24 mouse cellular contexts compared by ENCODE assay signal in the genomic region with DNA sequence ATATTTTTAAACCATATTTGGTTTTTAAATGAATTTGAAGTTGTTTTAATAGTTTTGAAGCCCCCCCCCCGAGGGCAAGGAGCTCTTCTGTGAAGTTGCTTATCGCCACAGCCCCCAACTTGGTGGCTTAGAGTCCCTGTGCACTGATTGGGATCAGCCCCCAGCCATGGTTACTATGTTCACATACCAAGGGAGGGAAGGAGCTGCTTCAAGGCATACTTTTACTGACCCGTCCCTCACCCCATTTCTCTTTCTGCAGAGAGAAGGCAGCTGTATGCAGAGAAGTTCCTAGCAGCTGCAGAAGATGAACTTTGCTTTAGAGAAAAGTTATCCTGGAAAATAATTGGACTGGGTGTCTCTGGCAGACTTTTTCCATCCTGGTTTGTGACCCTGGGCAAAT.
DNase-seq lines count a peak whose midpoint lies in the region; ATAC-seq and TF ChIP-seq lines count a peak whose summit lies in the region.
"Had no signal": no experiment of that assay in that cellular context is flagged by ENCODE, and none has a peak within 500 bp of the region (broad histone marks: within the 10 kb centered on the region; RNA-seq: fewer than 3 reads in every experiment).

No protein-coding gene starts in this region.

- H3K9me3 ChIP-seq in kidney, embryonic 14.5 days (ENCODE audit: control insufficient read depth, low read length), result no peaks in the 10 kb centered on the region
- no peaks in the 10 kb centered on the region for H3K9me3 ChIP-seq in stomach, embryonic 16.5 days (replicated peaks; ENCODE audit: control insufficient read depth, low read length)
- H3K9me3 ChIP-seq in stomach, postnatal 0 days (ENCODE audit: control insufficient read depth, low read length), result no peaks in the 10 kb centered on the region
- H3K9me3 ChIP-seq: embryonic facial prominence, embryonic 15.5 days; hindbrain, embryonic 15.5 days; limb, embryonic 12.5 days; megakaryocyte, embryonic 14.5 days; neural tube, embryonic 12.5 days had no signal

- peak; percentile 2 for DNase-seq in embryo, embryonic 11 days
- DNase-seq in embryo, embryonic 10.5 days (ENCODE audit: low spot score), result no peak
- DNase-seq in kidney, adult 8-10 months, result no peak
- DNase-seq in stomach, postnatal 0 days (ENCODE audit: low spot score), result no peak
- no peak for DNase-seq in urinary bladder, adult 18-20 months (ENCODE audit: low spot score in 2 of 2)
- DNase-seq: adrenal gland, postnatal 10 days; cerebellum, adult 18-20 months; cerebellum, postnatal 14 days; layer of hippocampus, postnatal 36 days; liver, postnatal 0 days; midbrain, embryonic 14.5 days; right cerebral cortex, postnatal 14 days had no signal

- H3K4me3 ChIP-seq in kidney, embryonic 14.5 days (ENCODE audit: low read length), result no peak overlapping the region
- no peak overlapping the region for H3K4me3 ChIP-seq in stomach, embryonic 16.5 days (replicated peaks; ENCODE audit: low read length)
- H3K4me3 ChIP-seq in stomach, postnatal 0 days (ENCODE audit: low read depth, low read length), result no peak overlapping the region
- H3K4me3 ChIP-seq: embryonic facial prominence, embryonic 15.5 days; hindbrain, embryonic 15.5 days; limb, embryonic 12.5 days; megakaryocyte, embryonic 14.5 days; neural tube, embryonic 12.5 days had no signal

- ATAC-seq in kidney, embryonic 14.5 days (ENCODE audit: low FRiP score, low TSS enrichment), result peak; percentile 75
- peak; percentile 64; the same call in 1 of the 2 replicates for ATAC-seq in stomach, embryonic 16.5 days (ENCODE audit: insufficient read depth, low FRiP score)
- ATAC-seq in stomach, postnatal 0 days (ENCODE audit: low FRiP score, low TSS enrichment), result no peak
- ATAC-seq: activated CD4-positive, CD25-positive, alpha-beta regulatory T cell, adult 4 months; forebrain, embryonic 14.5 days; intestine, embryonic 16.5 days; liver, postnatal 0 days had no signal

- no peak overlapping the region for H3K9ac ChIP-seq in kidney, embryonic 14.5 days (ENCODE audit: low read depth, low read length)
- H3K9ac ChIP-seq in stomach, embryonic 16.5 days (ENCODE audit: low read length), result no peak overlapping the region
- no peak overlapping the region for H3K9ac ChIP-seq in stomach, postnatal 0 days (ENCODE audit: low read length)
- H3K9ac ChIP-seq: embryonic facial prominence, embryonic 15.5 days; hindbrain, embryonic 15.5 days; limb, embryonic 12.5 days; liver, postnatal 0 days; neural tube, embryonic 12.5 days had no signal

- no peak for TF ChIP-seq EP300 in stomach, postnatal 0 days (optimal IDR thresholded peaks at IDR 0.05)

- 0 out of 2 replicates have a peak, but pooled peaks cover 2% of the 10 kb centered on the region for H3K4me1 ChIP-seq in kidney, embryonic 14.5 days (ENCODE audit: control insufficient read depth, insufficient read depth, low read length)
- H3K4me1 ChIP-seq in stomach, embryonic 16.5 days (ENCODE audit: control insufficient read depth, insufficient read depth, low read length), result peaks cover 5% of the 10 kb centered on the region; the same call in 1 of the 2 replicates
- no peaks in the 10 kb centered on the region for H3K4me1 ChIP-seq in stomach, postnatal 0 days (replicated peaks; ENCODE audit: control insufficient read depth, insufficient read depth)
- H3K4me1 ChIP-seq: embryonic facial prominence, embryonic 15.5 days; hindbrain, embryonic 15.5 days; limb, embryonic 12.5 days; megakaryocyte, embryonic 14.5 days; neural tube, embryonic 12.5 days had no signal

- no peaks in the 10 kb centered on the region for H3K27me3 ChIP-seq in kidney, embryonic 14.5 days (ENCODE audit: control insufficient read depth, insufficient read depth, low read length)
- H3K27me3 ChIP-seq in stomach, embryonic 16.5 days (ENCODE audit: control insufficient read depth, insufficient read depth, low read length), result no peaks in the 10 kb centered on the region
- no peaks in the 10 kb centered on the region for H3K27me3 ChIP-seq in stomach, postnatal 0 days (ENCODE audit: control insufficient read depth, insufficient read depth, low read length)
- H3K27me3 ChIP-seq: embryonic facial prominence, embryonic 15.5 days; hindbrain, embryonic 15.5 days; limb, embryonic 12.5 days; megakaryocyte, embryonic 14.5 days; neural tube, embryonic 12.5 days had no signal

- H3K27ac ChIP-seq in kidney, embryonic 14.5 days (ENCODE audit: low read depth, low read length), result no peak overlapping the region
- H3K27ac ChIP-seq in stomach, embryonic 16.5 days (ENCODE audit: low read length), result no peak overlapping the region
- H3K27ac ChIP-seq in stomach, postnatal 0 days (replicated peaks), result no peak overlapping the region
- H3K27ac ChIP-seq: embryonic facial prominence, embryonic 15.5 days; hindbrain, embryonic 15.5 days; limb, embryonic 12.5 days; neural tube, embryonic 12.5 days had no signal

- H3K36me3 ChIP-seq in kidney, embryonic 14.5 days (ENCODE audit: control insufficient read depth, insufficient read depth, low read length), result no peaks in the 10 kb centered on the region
- H3K36me3 ChIP-seq in stomach, embryonic 16.5 days (ENCODE audit: control insufficient read depth, insufficient read depth, low read length), result no peaks in the 10 kb centered on the region
- no peaks in the 10 kb centered on the region for H3K36me3 ChIP-seq in stomach, postnatal 0 days (ENCODE audit: control insufficient read depth, insufficient read depth, low read length)
- H3K36me3 ChIP-seq: embryonic facial prominence, embryonic 15.5 days; hindbrain, embryonic 15.5 days; limb, embryonic 12.5 days; neural tube, embryonic 12.5 days had no signal

- H3K4me2 ChIP-seq in kidney, embryonic 14.5 days (replicated peaks; ENCODE audit: low read depth, low read length), result no peak overlapping the region
- H3K4me2 ChIP-seq in stomach, embryonic 16.5 days (ENCODE audit: low read depth, low read length), result no peak overlapping the region
- no peak overlapping the region for H3K4me2 ChIP-seq in stomach, postnatal 0 days (replicated peaks; ENCODE audit: low read depth)
- H3K4me2 ChIP-seq: embryonic facial prominence, embryonic 15.5 days; heart, embryonic 11.5 days; hindbrain, embryonic 15.5 days; limb, embryonic 12.5 days; liver, embryonic 11.5 days; neural tube, embryonic 12.5 days had no signal

- 45% methylated on average over 3 of the region's 3 CpGs for WGBS in kidney, embryonic 14.5 days
- 21% methylated on average over 3 of the region's 3 CpGs for WGBS in stomach, embryonic 16.5 days
- WGBS in stomach, postnatal 0 days, result 26% methylated on average over 3 of the region's 3 CpGs

- no peak for TF ChIP-seq CTCF in stomach, postnatal 0 days (IDR thresholded peaks at IDR 0.05; ENCODE audit: low read depth)
